Mouse (Mus musculus): ENCODE measurements around the gene Avpi1. TPM values are rescaled to one million over a fixed set of nuclear protein-coding genes. Genes with fewer than 3 reads are reported as not detected.

The Avpi1 gene
- polyA plus RNA-seq, 1 experiment: 41.1 TPM

DNA sequence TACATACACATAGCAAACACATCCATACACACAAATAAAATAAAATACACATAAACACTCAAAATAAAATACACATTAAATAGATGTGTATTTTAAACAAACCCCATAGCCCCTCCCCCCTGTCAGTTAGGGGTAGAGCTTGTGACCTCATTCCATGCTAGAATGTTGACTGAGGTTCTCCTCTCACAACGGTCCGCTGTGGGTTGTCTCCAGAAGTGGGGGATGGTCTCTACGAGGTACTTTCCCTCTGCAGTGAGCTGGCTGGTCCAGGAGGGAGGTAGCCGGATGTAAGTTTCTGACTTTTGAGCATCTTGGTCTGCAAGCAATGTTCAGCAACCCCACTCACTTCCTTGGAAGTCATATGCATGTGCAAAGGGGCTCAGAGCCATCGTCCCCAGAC is 34.9 kb upstream of the Avpi1 start, which contains the start of gene Zfyve27:
Gene Zfyve27, plus strand, starts transcription at position 188 of the 400 bp plus-strand sequence.
- Histone ChIP-seq H3K4me3 (ENCODE audit: insufficient read depth, low read length) (no peak within 1 kb of the TSS), H3K4me1 (ENCODE audit: control insufficient read depth, insufficient read depth, low read length) (peaks cover 3% of the 10 kb centered on the region), H3K27ac (ENCODE audit: insufficient read depth, low read length) (no peak within 1 kb of the TSS)
- TF ChIP-seq CTCF (IDR thresholded peaks at IDR 0.05; ENCODE audit: extremely low read depth, insufficient read depth, low read length) (no peak), POLR2A (IDR thresholded peaks at IDR 0.05; ENCODE audit: extremely low read depth, insufficient read depth, low read length) (no peak)

DNA sequence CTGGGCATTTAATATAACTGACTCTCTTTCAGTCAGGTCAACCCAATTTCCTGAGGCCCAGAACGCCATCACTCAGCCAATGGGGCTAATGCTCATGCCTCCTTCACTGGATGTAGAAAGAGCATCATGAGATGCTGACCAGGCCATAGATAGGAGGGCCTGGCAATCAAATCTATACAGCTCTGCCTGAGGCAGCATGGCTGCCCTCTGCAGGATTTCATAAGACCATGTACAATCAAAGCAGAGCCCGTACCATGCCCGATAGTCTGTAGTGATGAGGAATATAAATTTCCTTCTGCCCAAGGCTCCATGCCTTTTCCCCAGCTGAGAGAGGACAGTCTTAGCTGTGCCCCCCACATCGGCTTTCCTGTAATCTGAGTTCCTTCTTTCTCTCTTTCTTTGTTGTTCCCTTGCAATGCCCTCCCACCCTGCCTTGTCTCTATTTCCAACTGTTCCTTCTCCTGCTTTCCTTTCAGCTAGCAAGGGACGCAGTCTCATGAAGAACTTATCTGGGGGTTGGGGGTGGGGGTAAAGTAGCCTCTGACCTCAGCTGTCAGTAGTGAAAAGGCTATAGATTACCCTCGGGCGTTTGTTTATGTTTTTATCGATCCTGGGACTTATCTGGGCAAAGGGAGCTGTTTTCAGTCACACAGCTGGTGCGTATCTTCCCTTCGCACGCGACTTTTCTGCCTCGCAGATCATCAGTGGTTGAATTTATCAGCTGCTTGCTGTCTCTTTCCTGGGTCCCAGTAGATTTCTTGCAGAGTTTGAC is 29.6 kb upstream of the Avpi1 start:
- Histone ChIP-seq H3K4me1 (ENCODE audit: control insufficient read depth, insufficient read depth, low read length) (no peaks in the 10 kb centered on the region), H3K27ac (ENCODE audit: insufficient read depth, low read length) (no peak overlapping the region), H3K4me3 (ENCODE audit: insufficient read depth, low read length) (no peak overlapping the region)
- TF ChIP-seq CTCF (IDR thresholded peaks at IDR 0.05; ENCODE audit: extremely low read depth, insufficient read depth, low read length) (no peak), POLR2A (IDR thresholded peaks at IDR 0.05; ENCODE audit: extremely low read depth, insufficient read depth, low read length) (no peak)

DNA sequence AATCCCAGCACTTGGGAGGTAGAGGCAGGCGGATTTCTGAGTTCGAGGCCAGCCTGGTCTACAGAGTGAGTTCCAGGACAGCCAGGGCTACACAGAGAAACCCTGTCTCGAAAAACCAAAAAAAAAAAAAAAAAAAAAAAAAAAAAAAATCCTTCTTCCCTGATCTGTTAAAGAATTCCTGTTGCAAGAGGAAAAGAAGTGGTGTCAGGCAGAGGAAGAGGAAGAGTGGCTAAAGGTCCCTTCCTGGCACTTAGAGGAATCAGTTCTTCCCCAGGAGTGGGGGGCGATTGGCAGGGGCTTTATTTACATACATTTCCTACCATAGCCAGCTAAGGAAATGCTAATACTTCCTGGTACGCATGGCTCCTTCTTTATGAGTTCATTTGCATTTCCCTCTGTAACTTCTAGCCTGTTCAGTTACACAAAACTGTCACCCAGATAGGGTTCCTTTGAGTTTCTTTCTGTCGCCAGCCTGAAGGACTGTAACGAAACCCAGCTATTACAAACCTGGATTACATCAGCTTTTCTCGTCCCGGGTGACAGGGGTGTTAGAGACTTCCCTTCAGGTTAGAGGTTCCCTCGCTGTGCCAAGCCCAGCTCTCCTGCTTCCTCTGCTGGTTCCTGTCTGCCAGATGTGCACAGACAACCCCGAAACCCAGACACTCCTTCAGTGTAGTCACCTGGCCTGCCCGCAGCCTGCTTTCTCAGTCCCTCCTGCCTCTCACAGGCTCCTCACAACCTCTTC is 28.8 kb upstream of the Avpi1 start:
- TF ChIP-seq CTCF (IDR thresholded peaks at IDR 0.05; ENCODE audit: extremely low read depth, insufficient read depth, low read length): no peak
- TF ChIP-seq POLR2A (IDR thresholded peaks at IDR 0.05; ENCODE audit: extremely low read depth, insufficient read depth, low read length): no peak
- H3K4me1 ChIP-seq (ENCODE audit: control insufficient read depth, insufficient read depth, low read length): no peaks in the 10 kb centered on the region
- no peak overlapping the region for H3K4me3 ChIP-seq (ENCODE audit: insufficient read depth, low read length)
- H3K27ac ChIP-seq (ENCODE audit: insufficient read depth, low read length): no peak overlapping the region

DNA sequence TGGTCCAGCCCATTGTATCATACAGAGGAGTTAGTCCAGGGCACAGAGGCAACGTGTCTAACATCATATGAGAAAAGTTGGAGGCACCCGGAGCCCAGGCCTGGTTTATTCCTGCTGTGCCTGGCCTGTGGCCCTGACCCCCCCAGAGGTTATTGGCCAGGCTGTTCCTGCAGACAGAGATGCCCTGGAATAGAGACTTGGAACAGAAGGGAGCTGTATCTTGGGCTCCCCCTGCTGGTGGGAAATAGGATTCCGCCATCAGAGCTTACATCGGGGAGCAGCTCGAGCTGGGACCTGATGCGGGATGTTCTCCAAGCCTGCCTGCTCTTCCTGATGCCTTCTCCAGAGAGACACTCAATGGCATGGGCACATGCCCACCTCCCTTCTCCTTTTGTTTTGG is 23.1 kb upstream of the Avpi1 start:
- H3K4me3 ChIP-seq (ENCODE audit: insufficient read depth, low read length): no peak overlapping the region
- peak; percentile 84 for TF ChIP-seq CTCF (IDR thresholded peaks at IDR 0.05; ENCODE audit: extremely low read depth, insufficient read depth, low read length)
- no peak for TF ChIP-seq POLR2A (IDR thresholded peaks at IDR 0.05; ENCODE audit: extremely low read depth, insufficient read depth, low read length)
- H3K27ac ChIP-seq (ENCODE audit: insufficient read depth, low read length): no peak overlapping the region
- no peaks in the 10 kb centered on the region for H3K4me1 ChIP-seq (ENCODE audit: control insufficient read depth, insufficient read depth, low read length)

DNA sequence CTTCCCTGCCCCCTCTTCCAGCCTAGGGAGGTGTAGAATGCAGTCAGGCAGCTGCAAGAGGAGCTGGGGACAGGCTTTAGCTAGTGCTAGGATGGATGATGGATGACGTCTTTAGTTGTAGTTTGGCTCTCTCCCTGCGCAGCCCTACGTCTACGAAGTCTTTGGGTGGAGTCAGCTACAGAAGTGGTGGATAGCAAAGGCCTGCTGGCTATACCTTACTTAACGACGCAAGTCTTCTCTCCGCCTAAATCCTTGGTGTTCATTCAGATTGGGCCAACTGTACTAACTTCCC is 19.7 kb upstream of the Avpi1 start:
- H3K4me3 ChIP-seq (ENCODE audit: insufficient read depth, low read length): peak overlapping the region; percentile 65
- no peak for TF ChIP-seq CTCF (IDR thresholded peaks at IDR 0.05; ENCODE audit: extremely low read depth, insufficient read depth, low read length)
- peak; percentile 11; the same call in 1 of the 2 replicates for TF ChIP-seq POLR2A (IDR thresholded peaks at IDR 0.05; ENCODE audit: extremely low read depth, insufficient read depth, low read length)
- H3K27ac ChIP-seq (ENCODE audit: insufficient read depth, low read length): peak overlapping the region; percentile 98; the same call in 1 of the 2 replicates
- peaks cover 2% of the 10 kb centered on the region; the same call in 1 of the 2 replicates for H3K4me1 ChIP-seq (ENCODE audit: control insufficient read depth, insufficient read depth, low read length)

DNA sequence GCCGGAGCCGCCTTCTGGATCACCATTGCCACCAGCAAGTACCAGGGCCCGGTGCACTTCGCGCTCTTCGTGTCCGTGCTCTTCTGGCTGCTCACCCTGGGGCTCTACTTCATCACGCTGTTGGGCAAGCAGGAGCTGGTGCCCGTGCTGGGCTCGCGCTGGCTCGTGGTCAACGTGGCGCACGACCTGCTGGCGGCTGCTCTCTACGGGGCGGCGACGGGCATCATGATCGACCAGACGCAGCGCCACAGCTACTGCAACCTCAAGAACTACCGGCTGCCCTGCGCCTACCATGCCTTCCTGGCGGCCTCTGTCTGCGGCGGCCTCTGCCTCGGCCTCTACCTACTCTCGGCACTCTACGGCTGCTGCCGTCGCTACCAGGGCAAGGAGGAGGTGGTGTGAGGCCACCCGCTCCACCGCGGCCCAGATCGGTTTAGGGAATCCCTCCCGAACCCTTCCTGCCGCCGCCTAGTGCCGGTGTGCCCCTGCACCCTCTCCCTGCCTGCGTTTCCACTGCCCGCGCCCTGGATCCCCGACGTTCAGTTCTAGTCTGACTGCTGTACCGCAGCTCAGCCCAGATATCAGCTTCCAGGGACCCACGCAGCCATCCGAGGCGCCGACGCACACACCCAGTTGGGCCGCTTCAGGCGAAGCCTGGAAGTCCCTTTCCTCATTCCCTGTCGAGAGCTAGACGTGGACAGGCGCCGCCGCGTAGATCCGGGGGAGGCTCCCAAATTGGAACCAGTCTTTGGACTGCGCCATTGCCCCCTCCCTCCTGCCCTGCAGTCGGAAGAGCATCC is 19.1 kb upstream of the Avpi1 start:
- Histone ChIP-seq H3K4me1 (ENCODE audit: control insufficient read depth, insufficient read depth, low read length) (peaks cover 2% of the 10 kb centered on the region; the same call in 1 of the 2 replicates), H3K4me3 (ENCODE audit: insufficient read depth, low read length) (peak overlapping the region; percentile 65), H3K27ac (ENCODE audit: insufficient read depth, low read length) (peak overlapping the region; percentile 98)
- TF ChIP-seq POLR2A (IDR thresholded peaks at IDR 0.05; ENCODE audit: extremely low read depth, insufficient read depth, low read length): peak; percentile 44
- TF ChIP-seq CTCF (IDR thresholded peaks at IDR 0.05; ENCODE audit: extremely low read depth, insufficient read depth, low read length): no peak

DNA sequence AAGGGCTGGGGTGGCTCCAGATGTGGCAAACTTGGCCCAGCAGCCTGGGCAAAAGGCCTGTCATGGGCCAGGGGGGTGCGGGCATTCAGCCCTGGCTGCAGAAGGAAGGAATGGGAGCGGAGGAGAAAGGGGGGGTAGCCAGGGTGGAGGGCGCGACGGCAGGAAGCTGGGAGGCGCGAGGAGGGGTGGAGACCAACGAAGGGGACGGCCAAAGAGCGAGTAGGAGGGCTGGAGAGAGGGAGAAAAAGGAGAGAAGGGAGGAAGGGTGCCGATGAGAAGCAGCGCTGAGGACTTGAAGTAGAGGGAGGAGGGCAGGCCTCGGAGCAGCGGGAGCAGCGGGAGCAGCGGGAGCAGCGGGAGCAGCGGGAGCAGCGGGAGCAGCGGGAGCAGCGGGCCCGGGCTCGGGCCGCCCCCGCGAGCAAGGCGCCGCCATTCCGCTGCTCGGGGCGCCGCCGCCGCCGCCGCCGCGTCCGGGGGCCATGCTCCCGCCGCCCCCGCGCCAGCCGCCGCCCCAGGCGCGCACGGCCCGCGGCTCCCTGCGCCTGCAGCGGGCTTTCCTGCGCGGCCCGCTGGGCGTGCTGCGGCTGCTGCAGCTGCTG is 18.4 kb upstream of the Avpi1 start, which contains the start of gene Marveld1:
Gene Marveld1, plus strand, starts transcription at position 231 of the 599 bp plus-strand sequence.
- peak within 1 kb of the TSS; percentile 65 for H3K4me3 ChIP-seq (ENCODE audit: insufficient read depth, low read length)
- peaks cover 2% of the 10 kb centered on the region; the same call in 1 of the 2 replicates for H3K4me1 ChIP-seq (ENCODE audit: control insufficient read depth, insufficient read depth, low read length)
- peak within 1 kb of the TSS; percentile 98 for H3K27ac ChIP-seq (ENCODE audit: insufficient read depth, low read length)
- TF ChIP-seq POLR2A (IDR thresholded peaks at IDR 0.05; ENCODE audit: extremely low read depth, insufficient read depth, low read length) (peak; percentile 62; the same call in 1 of the 2 replicates), CTCF (IDR thresholded peaks at IDR 0.05; ENCODE audit: extremely low read depth, insufficient read depth, low read length) (no peak)

DNA sequence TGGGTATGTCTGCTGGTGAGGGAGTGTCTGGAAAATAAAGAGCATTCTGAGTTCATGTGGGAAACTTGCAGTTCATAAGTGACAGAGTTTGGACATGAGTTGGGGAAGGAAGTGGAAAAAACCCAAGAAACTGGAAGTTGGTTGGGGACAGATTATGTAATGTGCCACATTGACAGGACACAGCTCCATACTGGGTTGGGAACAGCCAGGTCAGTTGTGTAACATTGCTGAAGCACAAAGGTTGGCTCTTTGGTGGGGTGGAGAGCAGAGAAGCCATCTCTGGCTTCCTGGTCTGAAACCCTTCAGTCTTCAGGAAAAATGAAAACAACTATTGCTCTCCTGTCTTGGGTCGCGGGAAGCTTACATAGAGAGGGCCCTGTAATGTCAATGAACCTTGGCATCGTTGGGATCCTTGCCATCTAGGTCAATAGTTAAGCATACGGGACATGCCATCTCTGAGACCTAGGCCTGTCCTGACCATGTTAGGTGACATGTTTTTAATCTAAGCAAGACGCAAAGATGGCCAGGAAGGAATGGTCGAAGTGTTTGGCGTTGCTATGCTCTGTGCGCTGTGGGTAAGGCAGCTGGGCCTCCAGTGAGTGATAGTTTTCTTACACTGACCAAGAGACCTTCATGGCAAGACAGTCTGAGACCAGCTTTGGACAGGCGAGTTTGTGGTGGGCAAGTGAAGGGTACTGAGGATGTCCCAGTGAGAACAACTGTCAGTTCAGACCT is 17.6 kb upstream of the Avpi1 start:
- no peak for TF ChIP-seq CTCF (IDR thresholded peaks at IDR 0.05; ENCODE audit: extremely low read depth, insufficient read depth, low read length)
- no peak for TF ChIP-seq POLR2A (IDR thresholded peaks at IDR 0.05; ENCODE audit: extremely low read depth, insufficient read depth, low read length)
- no peak overlapping the region for H3K27ac ChIP-seq (ENCODE audit: insufficient read depth, low read length)

More for the DNA sequence above, 17.6 kb upstream of the Avpi1 start:
- Histone ChIP-seq H3K4me3 (ENCODE audit: insufficient read depth, low read length) (no peak overlapping the region), H3K4me1 (ENCODE audit: control insufficient read depth, insufficient read depth, low read length) (peaks cover 2% of the 10 kb centered on the region; the same call in 1 of the 2 replicates)
